Mouse (Mus musculus) cerebellum, adult 2 months (tissue): ENCODE results near the gene Trp63. TPM values are rescaled to one million over a fixed set of nuclear protein-coding genes. Genes with fewer than 3 reads are reported as not detected.

Experiments used
- DNase-seq, 2 experiments: peaks; one replicate each; pipeline ENCODE4 v3.0.0; 2021
- H3K27ac ChIP-seq: fragments of 200-500 bp; 2 replicates; pipeline ENCODE4 v1.5.1; 2012; ENCODE audit warnings: low read length, control low read depth, inconsistent platforms; ENCODE audit not compliant: insufficient read depth
- H3K27me3 ChIP-seq: fragments of 200-500 bp; 2 replicates; pipeline ENCODE4 v1.6.1; 2012; ENCODE audit warnings: inconsistent platforms, mild to moderate bottlenecking, low read length, moderate library complexity; ENCODE audit not compliant: control insufficient read depth, insufficient read depth
- H3K4me1 ChIP-seq: fragments of 200-500 bp; 2 replicates; pipeline ENCODE4 v1.6.1; 2011; ENCODE audit warnings: low read length; ENCODE audit not compliant: control insufficient read depth, insufficient read depth
- H3K4me3 ChIP-seq: fragments of 200-500 bp; replicated peaks from 2 replicates; pipeline ENCODE3; 2011; ENCODE audit warnings: mild to moderate bottlenecking, low read depth, low read length, control low read depth; ENCODE audit not compliant: insufficient read depth
- CTCF ChIP-seq: fragments of 200-500 bp; IDR thresholded peaks from 2 replicates; pipeline ENCODE4 v1.5.1; 2011; ENCODE audit warnings: low read depth, mild to moderate bottlenecking, control low read depth, low read length, moderate library complexity, borderline replicate concordance; ENCODE audit not compliant: insufficient read depth
- POLR2A ChIP-seq: fragments of 200-500 bp; IDR thresholded peaks from 2 replicates; pipeline ENCODE4 v1.6.1; 2011; ENCODE audit warnings: low read length, control low read depth, borderline replicate concordance; ENCODE audit not compliant: insufficient read depth
- WGBS: fragments of 180-500 bp; shearing (Covaris S2); methylation state at CpG from one replicate; pipeline ENCODE4 v1.1.7; 2018; 5-methylcytosine and 5-hydroxymethylcytosine counted together
- polyA plus RNA-seq: library from polyadenylated mRNA; depleted of rRNA; stranded (reverse); fragments of >200 nt; gene quantifications from 2 replicates; pipeline ENCODE4 v1.2.3, GENCODE M21; 2012

Trp63 gene
- polyA plus RNA-seq, 1 experiment, result 0.82 TPM

DNA sequence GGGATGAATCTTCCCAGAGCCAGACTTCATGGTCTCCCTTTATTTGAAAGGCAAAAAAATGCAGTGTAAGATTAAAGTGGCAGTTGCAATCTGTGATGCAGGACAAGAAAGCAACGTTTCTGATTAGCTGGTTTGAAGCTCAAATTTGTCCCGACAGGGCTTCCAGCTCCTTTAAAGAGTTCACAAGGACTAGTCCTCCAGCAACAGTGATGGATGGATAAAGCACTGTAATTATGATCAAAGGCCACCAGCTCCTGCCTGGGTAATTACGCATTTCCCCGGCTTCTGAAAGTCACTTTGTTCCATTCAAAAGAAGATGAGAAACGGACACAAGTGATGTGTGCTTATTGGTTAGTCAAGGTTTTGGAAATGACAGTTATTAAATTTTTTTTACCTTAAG, 7.0 kb downstream of the Trp63 start:
- WGBS, result 62% methylated on average over 5 of the region's 5 CpGs
- TF ChIP-seq POLR2A (no peak), CTCF (no peak)

DNA sequence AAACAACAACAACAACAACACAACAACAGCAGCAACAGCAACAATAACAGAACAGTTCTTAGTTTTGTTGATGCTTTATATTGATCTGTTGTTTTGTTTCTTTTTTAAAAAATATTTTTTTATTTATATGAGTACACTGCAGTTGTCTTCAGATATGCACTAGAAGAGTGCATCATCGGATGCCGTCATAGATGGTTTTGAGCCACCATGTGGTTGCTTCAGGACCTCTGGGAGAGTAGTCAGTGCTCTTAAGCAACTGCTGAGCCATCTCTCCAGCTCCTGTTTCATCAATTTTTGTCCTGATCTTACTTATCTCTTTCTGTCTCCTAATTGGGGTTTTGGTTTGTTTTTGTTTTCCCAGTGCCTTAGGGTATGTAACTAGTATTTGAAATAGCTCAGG, 17.7 kb downstream of the Trp63 start:
- no peaks in the 10 kb centered on the region for H3K4me1 ChIP-seq

More for the DNA sequence above, 7.0 kb downstream of the Trp63 start:
- H3K4me3 ChIP-seq, result no peak overlapping the region
- no peaks in the 10 kb centered on the region for H3K27me3 ChIP-seq
- no peak for DNase-seq
- H3K4me1 ChIP-seq, result no peaks in the 10 kb centered on the region
- H3K27ac ChIP-seq, result no peak overlapping the region

DNA sequence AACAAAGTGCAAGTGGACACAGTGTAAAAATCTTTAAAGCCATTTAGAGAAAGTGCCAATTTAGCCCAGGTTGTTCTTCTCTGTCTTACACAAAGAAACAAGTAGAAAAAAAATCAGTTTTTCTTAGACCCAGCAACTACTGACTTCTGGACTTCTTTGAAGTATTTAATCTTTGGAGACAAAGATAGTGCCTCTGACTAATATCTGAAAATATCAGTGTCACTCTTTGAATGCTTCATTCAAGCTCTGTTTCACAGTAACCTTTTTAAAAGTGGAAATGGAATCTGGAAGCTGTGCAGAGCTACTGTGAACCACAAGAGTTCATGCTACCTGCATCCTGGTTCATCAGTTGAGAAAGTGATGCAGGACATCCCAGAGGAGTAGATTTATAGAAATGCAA, 22.7 kb downstream of the Trp63 start:
- H3K4me1 ChIP-seq, result no peaks in the 10 kb centered on the region
- H3K27me3 ChIP-seq, result no peaks in the 10 kb centered on the region
- no peak overlapping the region for H3K27ac ChIP-seq
- TF ChIP-seq CTCF (no peak), POLR2A (no peak)
- no peak for DNase-seq
- H3K4me3 ChIP-seq, result no peak overlapping the region

More for the DNA sequence above, 17.7 kb downstream of the Trp63 start:
- no peak overlapping the region for H3K4me3 ChIP-seq
- no peak overlapping the region for H3K27ac ChIP-seq
- WGBS, result 99% methylated on average over 2 of the region's 2 CpGs
- DNase-seq, result no peak
- no peaks in the 10 kb centered on the region for H3K27me3 ChIP-seq
- no peak for TF ChIP-seq CTCF
- TF ChIP-seq POLR2A, result no peak

DNA sequence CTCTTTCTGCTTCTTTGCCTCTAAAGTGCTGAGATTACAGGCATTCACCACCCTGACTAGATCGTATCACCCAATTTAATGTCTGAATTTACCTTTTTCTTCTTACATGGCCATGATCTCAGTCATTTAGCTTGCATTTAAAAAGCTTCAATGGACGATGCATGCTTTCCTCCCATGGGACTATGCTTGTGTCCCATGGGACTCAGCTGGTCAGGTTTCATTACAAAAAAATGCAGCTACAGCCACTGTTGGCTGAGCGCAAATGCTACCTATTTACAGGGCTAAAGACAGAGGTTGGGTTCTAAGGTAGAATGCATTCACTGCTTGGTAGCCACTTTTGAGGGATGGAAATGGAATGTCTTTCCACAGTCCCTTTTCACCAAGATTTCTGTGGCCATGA, 32.2 kb downstream of the Trp63 start:
- no peaks in the 10 kb centered on the region for H3K27me3 ChIP-seq
- no peak for DNase-seq
- no peak overlapping the region for H3K4me3 ChIP-seq
- no peaks in the 10 kb centered on the region for H3K4me1 ChIP-seq
- H3K27ac ChIP-seq, result no peak overlapping the region
- no peak for TF ChIP-seq CTCF
- WGBS, result 91% methylated on average over 3 of the region's 3 CpGs

DNA sequence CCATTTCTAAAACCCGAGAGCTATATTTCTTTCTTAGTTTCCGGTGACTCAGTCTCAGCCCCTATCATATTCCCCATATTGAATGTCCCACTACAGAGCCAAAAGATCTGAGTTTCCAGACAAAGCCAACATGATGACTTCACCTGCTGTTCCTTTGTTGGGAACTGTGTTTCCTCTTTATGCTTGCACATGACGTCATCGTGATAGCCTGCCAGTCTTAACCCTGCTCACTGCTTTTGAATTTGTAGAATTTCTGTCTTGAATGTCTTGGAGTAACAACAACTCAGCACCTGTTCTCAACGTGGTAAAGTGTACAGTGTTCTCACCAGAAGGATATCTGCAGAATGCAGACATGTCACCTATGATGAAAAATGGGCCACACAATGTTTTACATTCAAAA, 39.6 kb downstream of the Trp63 start:
- no peaks in the 10 kb centered on the region for H3K27me3 ChIP-seq
- no peak overlapping the region for H3K4me3 ChIP-seq
- no peak overlapping the region for H3K27ac ChIP-seq
- 56% methylated on average over 5 of the region's 5 CpGs for WGBS
- no peak for TF ChIP-seq POLR2A
- TF ChIP-seq CTCF, result no peak
- DNase-seq, result no peak
- no peaks in the 10 kb centered on the region for H3K4me1 ChIP-seq

DNA sequence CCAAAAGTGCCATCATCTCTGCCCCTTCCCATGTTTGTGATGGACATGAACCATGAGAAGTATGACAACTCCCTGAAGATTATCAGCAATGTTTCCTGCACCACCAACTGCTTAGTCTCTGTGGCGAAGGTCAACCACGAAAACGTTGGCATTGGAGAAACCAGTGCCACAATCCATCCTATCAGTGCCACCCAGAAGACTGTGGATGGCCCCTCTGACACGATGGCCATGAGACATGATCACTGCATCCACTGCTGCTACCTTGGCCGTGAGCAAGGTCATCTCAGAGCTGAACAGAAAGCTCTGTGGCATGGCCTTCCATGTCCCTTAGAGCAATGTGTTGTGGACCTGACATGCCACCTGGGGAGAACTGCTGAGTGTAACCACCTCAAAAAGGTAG, 43.4 kb downstream of the Trp63 start:
- DNase-seq, result no peak
- TF ChIP-seq POLR2A, result no peak
- TF ChIP-seq CTCF, result no peak
- H3K4me1 ChIP-seq, result no peaks in the 10 kb centered on the region
- WGBS, result 90% methylated on average over 5 of the region's 5 CpGs
- no peaks in the 10 kb centered on the region for H3K27me3 ChIP-seq
- no peak overlapping the region for H3K27ac ChIP-seq
- no peak overlapping the region for H3K4me3 ChIP-seq

DNA sequence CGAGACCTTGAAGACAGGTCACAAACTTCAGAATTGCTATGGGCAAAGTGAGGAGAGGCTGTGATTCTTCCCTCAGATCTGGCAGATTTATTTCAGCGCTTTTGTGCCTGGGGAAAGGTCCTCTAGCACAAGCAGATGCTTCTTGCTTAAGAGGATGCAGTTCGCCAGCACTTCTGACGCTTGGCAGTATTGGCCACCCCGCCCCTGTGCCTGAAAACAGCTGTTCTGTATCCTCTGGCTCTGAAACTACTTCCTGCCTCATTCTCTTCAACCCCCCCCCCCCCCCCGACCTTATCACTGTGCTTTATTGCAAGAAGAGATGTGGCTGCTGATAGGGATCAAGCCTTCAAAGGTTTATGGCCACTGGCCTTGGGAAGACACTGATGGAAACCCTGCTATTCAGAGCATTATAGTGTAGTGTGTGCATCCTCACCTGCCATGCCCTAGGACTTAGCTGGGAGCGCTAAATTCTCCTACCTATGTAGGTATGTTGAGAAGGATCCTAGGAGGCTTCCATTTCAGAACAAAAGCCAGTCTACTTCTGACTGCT, 44.5 kb downstream of the Trp63 start:
- whole genome bisulfite sequencing, result 55% methylated on average over 7 of the region's 7 CpGs
- Histone ChIP-seq H3K4me1 (no peaks in the 10 kb centered on the region), H3K4me3 (no peak overlapping the region), H3K27me3 (no peaks in the 10 kb centered on the region), H3K27ac (no peak overlapping the region)
- DNase-seq, result no peak
- TF ChIP-seq POLR2A (no peak), CTCF (no peak)

DNA sequence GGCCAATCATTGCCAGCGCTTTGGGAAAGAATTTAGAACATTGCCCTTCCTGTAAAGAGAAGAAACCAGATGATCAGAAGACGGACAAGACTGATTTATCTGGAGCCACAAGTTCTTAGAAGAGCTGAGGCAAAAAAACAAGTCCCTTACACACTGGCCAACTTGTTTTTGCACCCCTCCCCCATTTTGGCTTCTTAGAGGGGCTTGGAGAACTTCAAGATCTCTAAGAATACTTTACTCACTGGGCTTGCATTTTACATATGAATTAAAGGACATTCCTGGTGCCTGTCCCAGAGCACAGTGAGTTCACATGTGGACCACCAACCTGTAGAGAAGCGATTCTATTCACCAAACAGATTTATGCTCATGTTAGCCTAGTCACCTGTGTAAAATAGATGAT, 53.3 kb downstream of the Trp63 start:
- no peak overlapping the region for H3K4me3 ChIP-seq

More for the DNA sequence above, 53.3 kb downstream of the Trp63 start:
- Histone ChIP-seq H3K27ac (no peak overlapping the region), H3K4me1 (no peaks in the 10 kb centered on the region), H3K27me3 (no peaks in the 10 kb centered on the region)
- WGBS, result 73% methylated on average over 3 of the region's 3 CpGs
- no peak for DNase-seq
- TF ChIP-seq POLR2A (no peak), CTCF (no peak)
